Mouse (Mus musculus) kidney, postnatal 4 days (tissue): ENCODE data around the gene March1.
A peak's percentile ranks its signal among the peaks of the same experiment; 100 is the strongest.

Source experiments
- DNase-seq, 2 experiments: peaks; one replicate each; pipeline ENCODE4 v3.0.0; 2021; ENCODE audit warnings: mixed read lengths in 2 of 2

March1 gene

DNA sequence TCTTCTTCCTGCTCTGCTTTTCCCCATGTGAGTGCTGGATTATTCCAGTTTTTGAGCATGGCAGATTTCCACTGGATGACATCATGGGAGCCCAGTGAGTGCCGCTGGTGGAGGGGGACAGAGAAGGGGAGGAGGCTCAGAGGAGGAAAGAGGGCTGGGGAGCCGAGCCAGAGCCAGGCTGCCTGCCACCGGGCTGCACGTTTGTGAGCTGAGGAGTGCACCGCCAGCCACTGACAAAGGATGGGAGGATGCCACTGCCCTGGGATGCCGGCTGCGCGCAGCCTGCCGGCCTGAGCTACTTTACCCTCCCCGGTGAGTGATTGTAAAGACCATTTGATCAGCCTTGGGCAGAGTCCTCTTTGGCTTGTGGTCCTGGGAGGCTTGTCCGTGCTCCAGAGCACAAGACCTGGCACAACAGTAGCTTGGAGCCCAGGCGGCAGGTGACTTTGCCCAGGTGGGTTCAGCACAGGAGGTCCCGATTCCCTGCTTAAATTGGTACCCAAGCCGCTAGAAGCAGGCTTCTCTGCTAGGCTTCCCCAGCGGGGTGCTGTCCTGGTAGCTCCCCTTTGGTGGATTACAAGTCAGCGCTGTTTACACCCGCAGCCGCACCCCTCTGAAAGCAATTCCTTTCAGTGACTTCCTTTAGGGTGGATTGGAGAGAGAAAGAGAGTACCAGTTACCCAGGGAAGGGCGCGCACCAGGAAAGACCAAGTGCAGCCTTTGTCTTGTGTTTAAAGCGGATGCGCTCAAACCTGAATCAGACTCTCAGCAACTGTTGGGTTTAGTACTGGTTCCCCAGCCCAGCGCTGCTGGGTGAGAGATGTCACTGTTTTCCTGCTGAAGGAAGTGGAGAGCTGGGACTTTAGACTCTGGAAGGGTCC lies at the start of gene March1:
TSS of gene March1 (plus strand) at position 30 of the 881 bp plus-strand sequence.
- no peak for DNase-seq

DNA sequence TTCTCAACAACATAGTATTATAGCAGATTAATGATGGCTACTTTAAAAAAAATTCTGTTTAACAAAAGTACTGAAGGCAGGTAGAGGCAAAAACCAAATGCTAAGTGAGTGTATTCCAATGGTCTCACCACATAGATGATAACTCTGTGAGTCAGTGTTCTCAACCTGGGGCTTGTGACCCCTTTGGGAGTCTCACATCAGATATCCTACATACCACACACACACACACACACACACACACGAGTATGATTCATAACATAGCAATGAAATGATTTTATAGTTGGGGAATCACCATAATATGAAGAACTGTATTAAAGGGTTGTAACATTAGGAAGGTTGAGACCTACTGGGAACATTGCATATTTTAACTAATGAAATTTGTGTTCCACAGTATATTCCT lies 30.8 kb upstream of the March1 start:
- no peak for DNase-seq

DNA sequence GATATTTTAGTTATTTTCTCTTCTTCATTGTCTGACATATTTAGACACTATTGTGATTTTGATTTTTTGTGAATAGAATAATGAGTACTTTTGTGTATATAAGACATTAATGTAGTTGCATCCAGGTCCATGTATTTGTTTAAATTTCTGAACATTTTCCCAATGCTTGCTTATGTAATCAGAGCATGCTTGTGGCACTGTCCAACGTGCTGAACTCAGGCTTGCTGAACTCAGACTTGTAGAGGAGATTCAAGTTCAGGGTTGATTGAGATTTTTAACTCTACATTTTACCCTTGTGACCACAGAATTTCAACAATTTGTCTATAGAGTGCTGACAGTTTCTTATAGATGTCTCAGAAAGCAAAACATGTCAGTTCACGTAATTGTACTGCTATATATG lies 14.5 kb upstream of the March1 start:
- peak; percentile 67 to 70 for DNase-seq

DNA sequence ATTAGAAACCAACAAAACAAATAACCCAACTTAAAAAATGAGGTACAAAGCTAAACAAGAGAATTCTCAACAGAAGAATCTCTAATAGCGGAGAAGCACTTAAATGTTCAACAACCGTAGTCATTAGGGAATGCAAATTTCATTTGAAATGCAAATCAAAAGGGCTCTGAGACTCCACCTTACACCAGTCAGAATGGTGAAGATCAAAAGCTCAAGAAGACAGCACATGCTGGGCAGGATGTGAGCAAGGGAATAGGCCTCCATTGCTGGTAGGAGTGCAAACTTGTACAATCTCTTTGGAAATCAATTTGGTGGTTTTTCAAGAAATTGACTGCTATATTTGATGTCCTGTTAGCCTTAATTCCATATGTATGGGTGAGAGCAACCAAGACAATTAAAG lies 8.2 kb upstream of the March1 start:
- DNase-seq: no peak

DNA sequence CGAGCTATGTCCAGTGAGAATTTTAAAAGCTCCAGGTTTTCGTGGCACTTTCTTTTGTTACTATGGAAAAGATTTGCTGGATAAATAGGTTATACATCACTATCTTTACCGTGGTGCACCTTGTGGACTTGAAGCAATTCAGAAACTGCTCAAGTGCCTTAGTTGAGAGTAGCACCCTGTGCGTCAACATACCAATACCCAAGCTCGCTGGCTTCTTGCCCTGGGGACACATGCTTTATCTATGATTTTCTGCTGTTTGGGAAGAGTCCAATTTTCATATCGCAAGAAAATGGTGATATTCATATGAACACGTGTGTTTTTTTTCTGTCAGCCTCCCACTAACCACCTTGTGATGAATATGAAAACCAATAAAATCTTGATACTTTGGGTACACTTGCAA lies 1.3 kb downstream of the March1 start:
- no peak for DNase-seq

DNA sequence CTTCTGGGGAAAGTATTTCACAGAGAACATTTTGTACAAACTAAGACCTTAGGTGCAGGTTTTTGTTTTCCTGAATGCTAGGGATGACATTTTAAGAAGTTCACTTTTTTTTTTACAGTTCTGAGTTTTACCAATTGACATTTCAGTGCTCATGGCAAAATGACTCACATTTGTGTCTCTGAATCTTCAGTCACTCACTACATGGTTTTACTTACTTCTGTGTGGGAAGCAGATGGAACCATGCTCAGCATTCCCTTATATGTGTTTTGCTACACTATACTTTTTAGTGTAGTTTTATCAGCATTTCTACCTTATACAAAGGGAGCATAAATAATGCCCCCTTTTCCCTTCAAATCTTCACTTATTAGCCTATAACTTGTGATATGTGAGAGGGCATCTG lies 27.2 kb downstream of the March1 start:
- DNase-seq: no peak

DNA sequence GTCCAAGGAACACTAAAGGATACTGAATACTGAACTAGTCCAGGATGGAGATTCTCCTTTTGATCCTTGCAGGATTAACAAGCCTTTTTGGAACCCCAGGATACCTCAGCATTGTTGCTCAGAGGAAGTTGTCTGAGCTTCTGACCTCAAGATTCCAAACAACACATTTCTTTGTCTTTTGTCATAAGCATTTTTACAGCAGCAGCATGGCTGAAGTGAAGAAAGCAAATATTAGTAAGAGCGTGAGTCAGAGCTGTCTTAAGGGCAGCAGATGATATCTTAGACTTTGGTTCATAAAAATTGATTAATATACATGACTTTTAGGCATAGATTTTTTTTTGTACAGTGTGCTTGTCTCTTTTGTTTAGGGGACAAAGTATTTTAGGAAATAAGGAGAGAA lies 27.8 kb downstream of the March1 start:
- DNase-seq: no peak

DNA sequence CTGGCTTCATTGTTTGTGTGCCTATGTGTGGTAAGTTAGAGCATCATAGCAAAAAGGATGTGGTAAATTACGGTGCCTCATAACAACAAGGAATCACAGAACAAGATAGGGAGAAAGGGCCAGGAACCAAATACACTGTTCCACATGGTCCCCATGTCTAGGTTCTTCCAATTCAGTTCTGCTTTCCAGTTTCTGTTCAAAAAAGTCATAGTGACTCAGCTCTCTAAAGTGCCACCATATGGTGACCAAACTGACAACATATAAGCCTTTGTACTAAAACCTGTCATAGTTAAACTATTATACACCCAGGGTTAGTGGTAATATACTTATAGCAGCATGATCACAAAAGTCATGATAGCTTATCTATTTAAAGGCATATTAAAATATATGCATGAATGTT lies 28.2 kb downstream of the March1 start:
- DNase-seq: no peak

DNA sequence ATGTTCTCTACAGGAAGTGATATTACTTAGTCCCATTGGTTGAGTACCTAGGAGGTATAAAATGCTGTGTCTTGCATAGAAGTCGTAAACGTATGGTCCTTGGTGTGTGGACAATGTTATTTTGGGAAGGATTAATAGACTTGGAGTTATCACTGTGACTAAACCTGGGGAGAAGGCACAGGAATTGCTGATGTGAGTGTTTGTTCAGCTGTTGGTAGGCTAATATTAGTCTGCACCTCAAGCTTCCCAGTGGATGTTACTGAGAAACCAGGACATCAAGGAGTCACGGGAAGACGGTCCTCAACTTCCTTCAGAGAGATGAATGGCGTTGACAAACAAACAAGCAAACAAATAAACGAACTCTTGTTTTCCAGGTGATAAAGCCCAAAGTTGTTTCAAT lies 38.2 kb downstream of the March1 start:
- no peak for DNase-seq

DNA sequence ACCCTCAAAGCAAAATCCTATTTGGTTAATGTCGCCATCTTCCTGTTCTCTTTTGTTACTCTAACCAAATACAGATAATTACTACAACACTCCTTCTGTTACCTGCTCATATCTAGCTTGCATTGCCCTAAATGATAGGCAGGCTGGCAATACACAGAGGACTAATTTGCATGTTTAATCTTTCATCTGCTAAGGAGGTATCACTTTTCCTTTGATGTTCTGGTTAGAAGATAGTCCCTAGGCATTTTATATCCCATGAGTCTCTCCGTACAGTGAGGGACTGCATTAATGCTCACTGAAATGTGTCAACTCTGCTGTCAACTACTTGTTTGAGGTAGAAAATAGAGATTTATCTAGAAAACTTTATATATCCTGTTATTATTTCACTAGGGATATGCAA lies 44.2 kb downstream of the March1 start:
- DNase-seq: no peak

DNA sequence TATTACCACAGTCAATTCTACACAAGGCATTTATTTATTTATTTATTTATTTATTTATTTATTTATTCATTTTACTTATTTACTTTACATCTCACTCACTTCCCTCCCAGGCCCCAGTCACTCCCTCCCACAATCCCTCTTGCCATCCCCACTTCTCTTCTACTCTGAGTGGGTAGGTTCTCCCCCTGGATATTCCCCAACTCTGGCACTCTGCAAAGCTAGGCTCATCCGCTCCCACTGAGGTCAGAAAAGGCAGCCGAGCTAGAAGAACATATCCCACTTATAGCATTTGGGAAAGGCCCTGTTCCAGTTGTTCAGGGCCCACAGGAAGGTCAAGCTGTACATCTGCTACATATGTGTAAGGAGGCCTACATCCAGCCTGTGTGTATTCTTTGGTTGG lies 48.1 kb downstream of the March1 start:
- DNase-seq: no peak

DNA sequence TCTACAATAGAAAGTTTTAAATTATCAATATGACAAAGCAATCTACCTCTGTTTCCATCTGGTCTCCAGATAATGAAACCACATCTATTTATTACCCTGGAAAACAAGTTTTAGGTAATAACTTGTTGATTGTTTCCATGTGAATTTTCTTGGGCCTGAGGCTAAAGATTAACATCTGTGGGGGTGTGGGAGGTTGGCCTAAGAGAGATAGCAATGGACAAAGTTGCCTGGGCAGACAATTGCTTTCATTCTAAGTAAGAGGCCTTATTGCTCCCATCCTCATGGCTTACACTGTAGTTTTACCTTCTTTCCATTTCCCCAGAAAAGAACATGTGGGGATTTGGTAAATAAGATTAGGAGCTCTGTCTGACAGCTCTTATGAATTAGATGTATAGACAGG lies 125.4 kb downstream of the March1 start:
- no peak for DNase-seq

DNA sequence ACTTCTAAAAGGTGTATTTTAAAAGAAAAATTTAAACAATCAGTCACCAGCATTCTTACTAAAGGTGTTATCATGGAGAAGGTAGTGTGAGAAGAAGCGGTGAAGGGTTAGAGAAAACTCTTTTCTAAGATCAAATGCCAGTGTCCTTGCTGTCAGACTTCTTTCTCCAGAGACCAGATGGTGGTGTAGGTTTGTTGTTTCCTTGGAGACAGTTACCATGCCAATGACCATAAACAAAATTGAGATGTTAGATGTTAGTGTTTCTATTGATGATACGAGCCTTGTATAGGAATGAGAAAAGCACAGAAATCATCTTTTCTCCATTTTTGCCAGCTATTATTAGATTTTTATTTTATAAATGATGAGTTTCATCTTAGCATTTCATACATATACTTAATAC lies 158.1 kb downstream of the March1 start:
- no peak for DNase-seq

DNA sequence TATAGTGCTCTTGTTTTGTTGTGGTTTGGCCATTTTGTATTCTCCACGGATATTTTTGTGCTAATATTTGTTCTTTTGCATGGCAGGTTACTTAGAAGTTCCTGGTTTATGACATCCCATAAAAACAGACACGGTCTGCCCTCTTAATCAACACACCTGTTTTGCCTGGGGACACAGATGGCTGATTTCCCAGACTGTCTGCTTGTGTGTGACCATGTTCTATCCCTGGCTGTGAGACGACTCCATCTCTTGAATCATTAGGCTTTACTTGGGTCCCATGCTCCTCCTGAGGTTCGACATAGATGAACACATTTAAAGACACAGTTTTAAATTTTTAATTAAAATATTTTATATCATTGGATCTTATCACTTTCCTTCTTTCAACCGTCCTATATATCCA lies 163.5 kb downstream of the March1 start:
- DNase-seq: no peak

DNA sequence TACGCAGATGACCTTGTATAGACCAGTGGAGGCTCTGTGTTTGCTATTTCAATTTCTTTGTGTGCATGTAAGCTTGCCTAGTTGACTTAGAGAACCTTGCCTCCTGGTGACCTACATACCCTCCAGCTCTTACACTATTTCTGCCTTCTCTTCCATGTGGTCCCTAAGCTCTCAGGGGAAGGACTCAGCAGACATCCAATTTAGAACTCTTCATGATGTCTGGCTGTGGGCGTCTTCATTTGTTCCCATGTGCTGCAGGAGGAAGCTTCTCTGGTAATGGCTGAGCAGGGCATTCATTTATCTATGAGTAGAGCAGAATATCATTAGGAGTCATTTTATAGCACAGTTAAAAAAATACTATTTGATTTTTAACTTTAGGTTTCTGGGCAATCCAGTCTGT lies 195.3 kb downstream of the March1 start:
- no peak for DNase-seq

DNA sequence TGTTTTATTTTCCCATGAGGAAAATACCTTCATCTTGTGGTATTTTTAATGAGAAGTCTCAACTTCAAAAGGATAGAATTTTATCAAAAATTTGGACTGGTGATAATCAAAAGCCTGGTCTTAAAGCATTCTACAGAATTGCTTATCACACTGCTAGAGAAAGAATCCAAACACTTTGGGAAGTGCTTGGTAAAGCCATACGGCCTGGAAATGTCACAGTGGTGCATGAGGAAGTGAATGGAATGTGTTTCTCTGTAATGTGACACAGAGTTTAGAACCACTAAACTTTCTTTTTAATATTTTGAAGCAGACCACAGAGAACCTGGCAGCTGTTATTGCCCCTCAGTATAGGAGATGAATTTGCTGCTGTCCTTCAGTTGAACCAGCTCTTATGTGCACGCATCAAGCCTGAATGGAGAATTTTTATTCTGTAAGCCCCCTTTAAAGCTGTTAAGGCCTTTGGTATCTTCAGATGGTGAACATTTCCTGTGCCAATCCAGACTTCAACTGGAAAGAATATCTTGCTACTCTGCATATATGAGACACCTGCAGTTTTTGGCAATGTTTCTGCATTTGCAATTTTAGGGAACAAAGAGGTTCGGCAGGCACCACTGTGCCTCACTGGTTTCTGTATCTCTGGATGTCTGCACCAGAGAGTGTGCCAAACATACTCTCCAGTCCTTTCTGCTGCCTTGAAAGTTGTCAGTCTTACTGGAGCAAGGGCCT lies 304.8 kb downstream of the March1 start:
- no peak for DNase-seq

DNA sequence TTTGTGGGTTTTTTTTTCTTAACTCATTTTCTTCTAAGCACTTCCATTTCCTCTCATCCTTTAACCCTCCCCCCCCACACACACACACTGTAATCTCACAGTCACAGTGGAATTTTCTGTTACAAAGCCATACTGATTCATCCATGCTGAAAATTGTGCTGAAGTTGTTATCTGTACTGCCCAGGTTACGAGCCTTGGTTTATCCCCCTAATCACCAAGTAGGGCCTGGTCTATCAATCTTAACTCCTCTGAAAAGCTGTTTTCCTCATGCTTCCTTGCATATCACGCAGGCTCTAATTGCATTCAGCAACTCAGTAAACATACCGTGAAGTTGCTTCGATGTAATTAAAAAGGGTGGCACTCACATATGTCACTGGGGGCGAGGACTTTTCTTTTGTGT lies 339.2 kb downstream of the March1 start:
- no peak for DNase-seq

DNA sequence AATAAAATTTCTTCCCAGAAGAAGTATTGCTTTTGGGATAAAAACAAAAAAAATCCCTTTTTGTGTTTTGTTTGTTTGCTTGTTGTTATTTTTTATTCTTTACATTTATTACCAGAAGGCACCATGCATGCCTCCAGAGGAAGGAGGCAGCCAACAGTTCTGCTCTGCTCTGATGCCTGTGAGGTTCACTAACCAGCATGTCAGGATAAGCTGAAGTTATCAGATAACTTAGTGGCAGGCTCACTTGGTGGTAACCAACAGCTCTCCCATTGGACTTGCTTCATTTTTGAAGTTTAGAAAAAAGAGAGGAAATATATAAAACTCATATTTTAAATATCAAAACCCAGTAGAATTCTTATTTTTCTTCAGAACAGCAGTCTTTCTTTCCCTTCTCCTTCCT lies 339.8 kb downstream of the March1 start:
- DNase-seq: no peak

DNA sequence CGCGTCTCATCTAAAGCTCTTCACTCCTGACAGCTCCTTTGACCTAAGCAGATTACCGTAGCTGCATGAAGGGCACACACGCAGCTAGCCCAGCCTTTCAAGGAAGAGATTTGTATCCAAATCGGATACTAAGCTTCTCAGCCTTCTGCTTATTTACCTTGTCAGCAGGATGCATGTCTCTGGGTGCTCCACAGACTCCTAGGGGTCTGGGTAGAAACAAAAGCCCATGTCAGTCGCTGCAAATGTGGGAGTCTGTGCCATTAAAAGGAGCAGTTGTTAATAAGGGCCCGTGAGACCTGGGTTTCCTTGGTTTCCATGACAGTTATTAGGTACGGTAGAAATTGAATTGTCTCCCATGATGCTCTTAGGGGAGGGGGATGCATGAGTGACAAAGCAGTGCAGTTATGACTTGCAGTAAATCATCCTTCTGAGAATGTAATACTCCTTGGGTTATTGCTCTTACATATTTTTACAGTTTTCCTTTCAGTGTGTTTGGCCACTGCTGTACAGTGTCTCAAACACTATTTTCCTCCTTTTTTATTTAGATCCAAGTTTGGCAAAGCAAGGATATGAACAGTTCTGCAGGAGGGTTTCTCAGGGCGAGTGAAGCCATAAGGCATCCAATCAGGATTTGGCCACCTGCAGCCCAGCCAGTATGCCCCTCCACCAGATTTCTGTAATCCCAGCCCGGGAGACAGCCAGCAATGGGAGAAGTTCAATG lies 349.0 kb downstream of the March1 start:
- DNase-seq: no peak

DNA sequence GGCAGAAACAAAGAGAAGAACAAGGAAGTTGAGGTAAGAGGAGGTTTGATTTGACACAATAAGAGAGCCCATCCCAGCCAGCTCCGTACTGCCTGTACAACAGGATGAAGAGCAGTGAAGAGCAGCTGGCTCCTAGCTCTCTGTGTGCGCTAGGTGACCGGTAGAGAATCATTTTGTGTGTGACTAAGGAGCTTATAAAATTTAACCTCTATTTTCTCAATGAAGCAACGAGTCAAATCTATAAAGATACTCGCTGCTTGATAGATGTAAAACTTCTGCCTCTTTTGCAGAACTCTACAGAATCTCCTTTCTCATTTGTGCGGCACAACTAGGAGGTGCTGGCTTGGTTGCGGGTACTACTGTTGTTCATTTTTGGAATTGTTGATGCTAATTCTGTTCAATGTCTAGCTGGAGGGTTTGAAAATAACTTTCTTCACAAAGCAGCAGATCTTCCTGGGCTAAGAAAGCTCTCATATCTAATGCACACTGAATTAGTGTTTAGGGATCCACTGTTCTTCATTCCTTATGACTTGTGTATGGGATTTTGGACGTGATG lies 349.6 kb downstream of the March1 start:
- no peak for DNase-seq

DNA sequence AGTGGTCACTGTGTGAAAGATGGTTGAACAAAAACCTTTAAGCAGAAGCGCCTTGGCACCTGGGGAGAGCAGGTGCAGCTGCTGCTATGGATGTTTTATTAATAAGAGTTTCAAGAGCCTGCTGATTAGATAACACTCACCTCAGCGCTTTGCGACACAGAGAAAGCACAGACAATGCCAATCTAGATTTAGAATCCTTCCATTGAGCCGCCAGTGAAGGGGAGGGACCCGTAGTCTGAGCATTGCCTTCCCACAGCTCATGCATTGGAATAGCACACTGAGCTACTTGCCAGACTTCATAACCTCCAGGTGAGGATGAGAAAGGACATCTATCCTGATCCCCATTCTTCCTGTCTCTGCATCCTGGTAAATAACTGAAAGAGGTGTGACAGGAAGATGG lies 359.2 kb downstream of the March1 start:
- no peak for DNase-seq

DNA sequence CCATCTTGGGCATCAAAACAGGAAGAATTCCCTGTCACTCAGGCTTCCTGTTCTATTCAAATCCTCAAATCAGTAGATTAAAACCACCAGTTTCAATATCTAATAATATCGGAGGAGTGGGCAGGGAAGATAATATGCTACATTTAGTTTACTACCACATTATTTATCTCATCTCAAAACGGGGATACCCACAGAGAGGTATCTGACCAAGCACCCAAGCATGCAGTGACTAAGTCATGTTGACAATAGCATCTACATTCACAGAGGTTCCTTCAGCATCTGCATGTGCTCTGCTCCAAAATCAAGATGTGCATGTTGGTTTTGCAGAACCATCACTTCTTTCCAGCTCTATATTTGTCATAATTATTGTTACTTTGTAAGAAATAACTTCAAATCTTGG lies 364.3 kb downstream of the March1 start:
- no peak for DNase-seq

DNA sequence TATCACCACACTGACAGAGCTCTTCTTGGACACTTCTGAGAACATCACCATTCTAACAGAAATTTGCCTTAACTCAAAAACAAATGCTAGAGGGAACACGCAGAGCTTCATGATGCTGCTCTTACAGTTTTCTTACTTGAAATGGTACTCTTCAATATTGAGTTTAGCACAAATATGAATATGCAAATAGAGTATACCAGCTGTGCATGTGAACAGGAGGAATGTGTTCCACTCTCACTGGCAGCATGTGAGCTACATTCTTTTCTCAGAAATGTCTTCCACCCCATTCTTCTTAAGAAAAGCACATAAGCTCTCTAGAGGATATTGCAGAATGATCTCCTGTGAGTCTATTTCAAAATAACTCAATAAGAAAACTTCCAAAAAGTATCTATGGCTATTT lies 370.0 kb downstream of the March1 start:
- DNase-seq: no peak
